Mouse (Mus musculus): ENCODE measurements around the gene Ffar1.

Ffar1 gene

GRCm38 (mm10) chr7:30861464-30861863 is at the start of gene Ffar1:
Gene Ffar1 (minus strand): TSS chr7:30861564.
- DNase-seq (ENCODE audit: low read depth in 1 of 2, low spot score in 2 of 2), result no peak

- no peak for DNase-seq (ENCODE audit: low read depth in 1 of 2, low spot score in 2 of 2)
Observed at GRCm38 (mm10) chr7:30909773-30910172, 48.4 kb upstream of the Ffar1 start.

GRCm38 (mm10) chr7:30908992-30909431 is 47.6 kb upstream of the Ffar1 start:
- no peak for DNase-seq (ENCODE audit: low read depth in 1 of 2, low spot score in 2 of 2)

- no peak for DNase-seq (ENCODE audit: low read depth in 1 of 2, low spot score in 2 of 2)
Observed at GRCm38 (mm10) chr7:30908277-30908991, 47.1 kb upstream of the Ffar1 start.

- DNase-seq (ENCODE audit: low read depth in 1 of 2, low spot score in 2 of 2), result no peak
Observed at GRCm38 (mm10) chr7:30904042-30904441, 42.7 kb upstream of the Ffar1 start.

GRCm38 (mm10) chr7:30895217-30895616 is 33.9 kb upstream of the Ffar1 start:
- DNase-seq (ENCODE audit: low read depth in 1 of 2, low spot score in 2 of 2), result no peak

- no peak for DNase-seq (ENCODE audit: low read depth in 1 of 2, low spot score in 2 of 2)
Observed at GRCm38 (mm10) chr7:30892515-30892914, 31.2 kb upstream of the Ffar1 start.

GRCm38 (mm10) chr7:30891746-30892145 is 30.4 kb upstream of the Ffar1 start:
- DNase-seq (ENCODE audit: low read depth in 1 of 2, low spot score in 2 of 2), result no peak

GRCm38 (mm10) chr7:30890681-30891080 is 29.3 kb upstream of the Ffar1 start:
- DNase-seq (ENCODE audit: low read depth in 1 of 2, low spot score in 2 of 2), result no peak

- DNase-seq (ENCODE audit: low read depth in 1 of 2, low spot score in 2 of 2), result no peak
Observed at GRCm38 (mm10) chr7:30888786-30889185, 27.4 kb upstream of the Ffar1 start.

- no peak for DNase-seq (ENCODE audit: low read depth in 1 of 2, low spot score in 2 of 2)
Observed at GRCm38 (mm10) chr7:30887568-30888188, 26.3 kb upstream of the Ffar1 start.

- no peak for DNase-seq (ENCODE audit: low read depth in 1 of 2, low spot score in 2 of 2)
Observed at GRCm38 (mm10) chr7:30886852-30887251, 25.5 kb upstream of the Ffar1 start.

GRCm38 (mm10) chr7:30884047-30884446 is 22.7 kb upstream of the Ffar1 start:
- no peak for DNase-seq (ENCODE audit: low read depth in 1 of 2, low spot score in 2 of 2)

- no peak for DNase-seq (ENCODE audit: low read depth in 1 of 2, low spot score in 2 of 2)
Observed at GRCm38 (mm10) chr7:30881367-30881766, 20.0 kb upstream of the Ffar1 start.

GRCm38 (mm10) chr7:30880176-30880575 is 18.8 kb upstream of the Ffar1 start, which contains the start of gene Cd22:
Gene Cd22 (minus strand): TSS chr7:30880342.
- no peak for DNase-seq (ENCODE audit: low read depth in 1 of 2, low spot score in 2 of 2)

GRCm38 (mm10) chr7:30878950-30879349 is 17.6 kb upstream of the Ffar1 start:
- no peak for DNase-seq (ENCODE audit: low read depth in 1 of 2, low spot score in 2 of 2)

- DNase-seq (ENCODE audit: low read depth in 1 of 2, low spot score in 2 of 2), result peak in 1 of 2 experiments; percentile 66
Observed at GRCm38 (mm10) chr7:30873083-30873482, 11.7 kb upstream of the Ffar1 start.

- no peak for DNase-seq (ENCODE audit: low read depth in 1 of 2, low spot score in 2 of 2)
Observed at GRCm38 (mm10) chr7:30863386-30863785, 2.0 kb upstream of the Ffar1 start.

GRCm38 (mm10) chr7:30859635-30860402 is 1.5 kb downstream of the Ffar1 start:
- DNase-seq (ENCODE audit: low read depth in 1 of 2, low spot score in 2 of 2), result no peak

- DNase-seq (ENCODE audit: low read depth in 1 of 2, low spot score in 2 of 2), result peak in 1 of 2 experiments; percentile 55
Observed at GRCm38 (mm10) chr7:30859290-30859634, 2.1 kb downstream of the Ffar1 start.

GRCm38 (mm10) chr7:30857746-30858145 is 3.6 kb downstream of the Ffar1 start:
- no peak for DNase-seq (ENCODE audit: low read depth in 1 of 2, low spot score in 2 of 2)

- DNase-seq (ENCODE audit: low read depth in 1 of 2, low spot score in 2 of 2), result no peak
Observed at GRCm38 (mm10) chr7:30856078-30856477, 5.3 kb downstream of the Ffar1 start, which contains the start of gene Ffar3. Gene Ffar3 (minus strand): TSS chr7:30856178.

Measured in monocyte, adult 2 months (primary cell).